ENCODE assay signal across 8 mouse cellular contexts in the genomic region with DNA sequence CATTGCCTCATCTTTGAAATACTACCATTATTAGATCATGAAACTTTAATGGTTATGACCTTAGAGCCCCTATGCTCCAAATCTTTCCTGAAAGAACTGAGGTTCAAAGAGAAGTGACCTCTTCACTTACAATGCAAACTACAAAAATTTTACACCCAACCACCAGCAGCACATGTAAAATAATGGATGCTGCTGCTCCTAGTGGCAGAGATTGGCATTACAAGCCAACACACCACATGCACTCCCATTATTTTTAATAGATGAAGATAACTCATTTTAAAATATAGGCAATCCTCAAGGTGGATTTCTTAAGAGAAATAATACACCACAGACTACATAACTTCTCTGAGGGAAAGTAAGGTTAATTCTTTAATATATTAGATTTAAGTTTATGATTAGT. TPM values are rescaled to one million over a fixed set of nuclear protein-coding genes. Genes with fewer than 3 reads are reported as not detected.
A peak's percentile ranks its signal among the peaks of the same experiment; 100 is the strongest.
DNase-seq lines count a peak whose midpoint lies in the region; ATAC-seq and TF ChIP-seq lines count a peak whose summit lies in the region.
"Had no signal": no experiment of that assay in that cellular context is flagged by ENCODE, and none has a peak within 500 bp of the region (broad histone marks: within the 10 kb centered on the region; RNA-seq: fewer than 3 reads in every experiment).

No protein-coding gene starts in this region.

- H3K4me3 ChIP-seq in midbrain, embryonic 14.5 days (replicated peaks; ENCODE audit: low read depth, low read length) = no peak overlapping the region
- H3K4me3 ChIP-seq in midbrain, embryonic 10.5 days = no peak overlapping the region
- H3K4me3 ChIP-seq in limb, embryonic 14.5 days (replicated peaks; ENCODE audit: low read length) = no peak overlapping the region
- no peak overlapping the region for H3K4me3 ChIP-seq in spleen, adult 2 months (ENCODE audit: extremely low read depth, insufficient read depth, insufficient read length)
- H3K4me3 ChIP-seq: megakaryocyte, embryonic 14.5 days had no signal

- intact Hi-C loops in gastrocnemius, postnatal 14 days (cut with DNase I; ENCODE audit: low total_unique reads) = no loop called here

- H3K36me3 ChIP-seq in midbrain, embryonic 14.5 days (ENCODE audit: control insufficient read depth, insufficient read depth, low read length) = no peaks in the 10 kb centered on the region
- no peaks in the 10 kb centered on the region for H3K36me3 ChIP-seq in midbrain, embryonic 10.5 days
- H3K36me3 ChIP-seq in limb, embryonic 14.5 days (ENCODE audit: control insufficient read depth, insufficient read depth, low read length) = no peaks in the 10 kb centered on the region
- no peaks in the 10 kb centered on the region for H3K36me3 ChIP-seq in spleen, adult 2 months (ENCODE audit: control insufficient read depth, insufficient read depth, low read length)

- no peaks in the 10 kb centered on the region for H3K27me3 ChIP-seq in midbrain, embryonic 14.5 days (ENCODE audit: control insufficient read depth, insufficient read depth, low read length)
- H3K27me3 ChIP-seq in midbrain, embryonic 10.5 days (ENCODE audit: low read depth, poor library complexity, severe bottlenecking) = no peaks in the 10 kb centered on the region
- H3K27me3 ChIP-seq in limb, embryonic 14.5 days (ENCODE audit: control insufficient read depth, insufficient read depth, low read length) = no peaks in the 10 kb centered on the region
- no peaks in the 10 kb centered on the region for H3K27me3 ChIP-seq in spleen, adult 2 months (ENCODE audit: control insufficient read depth, insufficient read depth, low read length)

- no peak overlapping the region for H3K4me2 ChIP-seq in midbrain, embryonic 14.5 days (ENCODE audit: low read length)
- no peak overlapping the region for H3K4me2 ChIP-seq in limb, embryonic 14.5 days (replicated peaks; ENCODE audit: low read depth, low read length, severe bottlenecking)

- no peaks in the 10 kb centered on the region for H3K9me3 ChIP-seq in midbrain, embryonic 14.5 days (ENCODE audit: control insufficient read depth, low read length)
- H3K9me3 ChIP-seq in midbrain, embryonic 10.5 days (replicated peaks) = no peaks in the 10 kb centered on the region
- no peaks in the 10 kb centered on the region for H3K9me3 ChIP-seq in limb, embryonic 14.5 days (ENCODE audit: control insufficient read depth, low read length)

- no peak for ATAC-seq in midbrain, embryonic 14.5 days (ENCODE audit: low FRiP score, low TSS enrichment)
- no peak for ATAC-seq in limb, embryonic 14.5 days (ENCODE audit: low FRiP score, low read depth)

- H3K27ac ChIP-seq in midbrain, embryonic 14.5 days (replicated peaks; ENCODE audit: low read depth, low read length) = no peak overlapping the region
- no peak overlapping the region for H3K27ac ChIP-seq in midbrain, embryonic 10.5 days (replicated peaks)
- H3K27ac ChIP-seq in limb, embryonic 14.5 days (replicated peaks; ENCODE audit: low read depth, low read length) = no peak overlapping the region
- H3K27ac ChIP-seq in spleen, adult 2 months (ENCODE audit: insufficient read depth, low read length) = no peak overlapping the region

- TF ChIP-seq CTCF in brain, embryonic 14.5 days (IDR thresholded peaks at IDR 0.05; ENCODE audit: borderline replicate concordance, extremely low read depth, insufficient read depth, insufficient read length) = peak; percentile 65; the same call in 1 of the 2 replicates
- peak; percentile 47; the same call in 1 of the 2 replicates for TF ChIP-seq CTCF in spleen, adult 2 months (IDR thresholded peaks at IDR 0.05; ENCODE audit: extremely low read depth, insufficient read depth, insufficient read length, insufficient replicate concordance)

- peak; percentile 63 for DNase-seq in midbrain, embryonic 14.5 days
- no peak for DNase-seq in midbrain, embryonic 10.5 days (ENCODE audit: low spot score)
- DNase-seq in MN1 (ENCODE audit: low spot score) = peak; percentile 7
- DNase-seq in brain, embryonic 14.5 days (ENCODE audit: low read depth) = peak; percentile 31
- DNase-seq in gastrocnemius, postnatal 14 days = peak; percentile 19
- DNase-seq in limb, embryonic 14.5 days (ENCODE audit: low spot score) = peak; percentile 11
- DNase-seq in spleen, adult 2 months (ENCODE audit: low read depth in 1 of 2, low spot score in 2 of 2) = peak; percentile 12 to 50

- H3K9ac ChIP-seq in midbrain, embryonic 14.5 days (replicated peaks; ENCODE audit: low read length) = no peak overlapping the region
- no peak overlapping the region for H3K9ac ChIP-seq in limb, embryonic 14.5 days (ENCODE audit: low read depth, low read length, severe bottlenecking)

- TF ChIP-seq POLR2A in brain, embryonic 14.5 days (IDR thresholded peaks at IDR 0.05; ENCODE audit: borderline replicate concordance, extremely low read depth, insufficient read depth, insufficient read length, poor library complexity, severe bottlenecking) = no peak
- no peak for TF ChIP-seq POLR2A in limb, embryonic 14.5 days (IDR thresholded peaks at IDR 0.05; ENCODE audit: borderline replicate concordance, extremely low read depth, insufficient read depth, insufficient read length)
- no peak for TF ChIP-seq POLR2A in spleen, adult 2 months (IDR thresholded peaks at IDR 0.05; ENCODE audit: low read depth, low read length)

- no peaks in the 10 kb centered on the region for H3K4me1 ChIP-seq in midbrain, embryonic 14.5 days (ENCODE audit: control insufficient read depth, insufficient read depth, low read length)
- no peaks in the 10 kb centered on the region for H3K4me1 ChIP-seq in midbrain, embryonic 10.5 days
- no peaks in the 10 kb centered on the region for H3K4me1 ChIP-seq in limb, embryonic 14.5 days (ENCODE audit: control insufficient read depth, insufficient read depth, low read length)
- no peaks in the 10 kb centered on the region for H3K4me1 ChIP-seq in spleen, adult 2 months (ENCODE audit: control insufficient read depth, insufficient read depth, insufficient read length)

RNA-seq across cellular contexts. Expression of gene Cpped1, which starts 31.2 kb away (rescaled TPM):
- 17.7 and 21.2 TPM in 2 replicates for polyA plus RNA-seq in midbrain, embryonic 14.5 days (2014; fragmentation: Nextera tagmentation; extraction: Ambion mirVana)
- polyA plus RNA-seq in midbrain, embryonic 10.5 days (2016; fragmentation: Nextera tagmentation; extraction: Ambion mirVana) = 12.3 and 13.7 TPM in 2 replicates
- 8.5 and 13.6 TPM in 2 replicates for polyA plus RNA-seq in brain, embryonic 14.5 days (2012; rRNA removed)
- 10 to 100 TPM; 32.7 to 35.9 TPM for total RNA-seq in gastrocnemius, postnatal 14 days (2021)
- 15.0 and 15.2 TPM in 2 replicates for polyA plus RNA-seq in limb, embryonic 14.5 days (2012; rRNA removed)
- polyA plus RNA-seq in limb, embryonic 14.5 days (2014; fragmentation: Nextera tagmentation; extraction: Ambion mirVana) = 25.4 and 26.4 TPM in 2 replicates
- 4.3 and 4.4 TPM in 2 replicates for polyA plus RNA-seq in spleen, adult 2 months (2012; rRNA removed)

RNA-seq across cellular contexts. Expression of gene Shisa9, which starts 43.4 kb away (rescaled TPM):
- polyA plus RNA-seq in midbrain, embryonic 14.5 days (2014; fragmentation: Nextera tagmentation; extraction: Ambion mirVana) = 11.3 and 11.5 TPM in 2 replicates
- 0.10 and 0.30 TPM in 2 replicates for polyA plus RNA-seq in midbrain, embryonic 10.5 days (2016; fragmentation: Nextera tagmentation; extraction: Ambion mirVana)
- polyA plus RNA-seq in brain, embryonic 14.5 days (2012; rRNA removed) = 13.2 and 18.3 TPM in 2 replicates
- not detected for total RNA-seq in gastrocnemius, postnatal 14 days (2021)
- 2.4 and 2.9 TPM in 2 replicates for polyA plus RNA-seq in limb, embryonic 14.5 days (2012; rRNA removed)
- 1.8 and 2.0 TPM in 2 replicates for polyA plus RNA-seq in limb, embryonic 14.5 days (2014; fragmentation: Nextera tagmentation; extraction: Ambion mirVana)
- polyA plus RNA-seq in spleen, adult 2 months (2012; rRNA removed) = 0.05 and 0.16 TPM in 2 replicates
